Mouse (Mus musculus) thymus, adult 2 months (tissue): ENCODE measurements at regions not wholly inside any gene's neighbourhood (a gene's known extent, or its start where the extent isn't known, plus 50 kb on each side); places are given as distances from the start of the nearest gene placed in this dataset.

Source experiments
- DNase-seq: peaks from one replicate; pipeline ENCODE4 v3.0.0; 2021
- H3K27ac ChIP-seq: fragments of 200-500 bp; 2 replicates; pipeline ENCODE4 v1.5.1; 2012; ENCODE audit warnings: low read length, control low read depth; ENCODE audit not compliant: control insufficient read depth, insufficient read depth
- H3K27me3 ChIP-seq: fragments of 200-500 bp; 2 replicates; pipeline ENCODE4 v1.6.1; 2012; ENCODE audit warnings: mild to moderate bottlenecking, low read length, moderate library complexity, mixed read lengths; ENCODE audit not compliant: control insufficient read depth, insufficient read depth
- H3K36me3 ChIP-seq: fragments of 200-500 bp; 2 replicates; pipeline ENCODE4 v1.6.1; 2012; ENCODE audit warnings: mild to moderate bottlenecking, low read length, moderate library complexity; ENCODE audit not compliant: control insufficient read depth, insufficient read depth
- H3K4me1 ChIP-seq: fragments of 200-500 bp; replicated peaks from 2 replicates; pipeline ENCODE4 v1.6.1; 2012; ENCODE audit warnings: low read length; ENCODE audit not compliant: control insufficient read depth, insufficient read depth
- H3K4me3 ChIP-seq: fragments of 200-500 bp; 2 replicates; pipeline ENCODE4 v1.5.1; 2012; ENCODE audit warnings: mild to moderate bottlenecking, low read length, control low read depth, moderate library complexity; ENCODE audit not compliant: control insufficient read depth, insufficient read depth
- CTCF ChIP-seq: fragments of 200-500 bp; IDR thresholded peaks from 2 replicates; pipeline ENCODE4 v1.5.1; 2012; ENCODE audit warnings: mild to moderate bottlenecking, control low read depth, low read length, moderate library complexity, borderline replicate concordance; ENCODE audit not compliant: control insufficient read depth, poor library complexity, insufficient read depth; ENCODE audit errors: extremely low read depth
- POLR2A ChIP-seq: fragments of 200-500 bp; IDR thresholded peaks from 2 replicates; pipeline ENCODE4 v1.6.1; 2012; ENCODE audit warnings: mild to moderate bottlenecking, low read length, control low read depth, moderate library complexity; ENCODE audit not compliant: control insufficient read depth, poor library complexity, insufficient read depth; ENCODE audit errors: extremely low read depth
- WGBS: fragments of 180-500 bp; shearing (Covaris S2); methylation state at CpG from one replicate; pipeline ENCODE4 v1.1.7; 2018; 5-methylcytosine and 5-hydroxymethylcytosine counted together

- no peak for DNase-seq
- H3K4me3 ChIP-seq = no peak overlapping the region
- no peaks in the 10 kb centered on the region for H3K4me1 ChIP-seq
- no peaks in the 10 kb centered on the region for H3K27me3 ChIP-seq
- H3K36me3 ChIP-seq = no peaks in the 10 kb centered on the region
- H3K27ac ChIP-seq = no peak overlapping the region
- no peak for TF ChIP-seq POLR2A
- TF ChIP-seq CTCF = no peak
- WGBS = 81% methylated on average over 3 of the region's 3 CpGs
These were observed 252.1 kb downstream of the Ptpru start for GRCm38 (mm10) chr4:131585946-131586345.

DNA sequence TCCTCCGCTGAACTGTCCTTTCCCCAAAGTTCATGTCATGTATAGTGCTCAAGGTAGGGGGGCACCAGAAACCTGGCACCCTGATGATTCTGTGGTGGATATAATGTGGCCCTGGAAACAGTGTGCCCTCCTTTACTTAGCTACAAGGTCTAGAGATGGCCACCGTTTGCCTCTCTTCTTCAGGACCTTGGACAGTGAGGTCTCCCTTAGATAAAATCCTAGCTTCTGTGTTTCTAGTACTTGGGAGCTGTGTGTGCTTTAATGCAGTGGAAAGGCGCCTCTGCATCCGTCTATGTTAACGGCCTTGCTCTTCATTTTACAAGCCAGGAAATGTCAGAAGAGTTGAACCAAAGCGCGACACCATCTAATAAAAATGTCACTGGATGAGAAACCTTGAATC lies 250.6 kb downstream of the Ptpru start:
- no peak for DNase-seq
- 69% methylated on average over 7 of the region's 7 CpGs for WGBS
- no peak overlapping the region for H3K4me3 ChIP-seq

GRCm38 (mm10) chr4:131590136-131590535 lies 248.0 kb downstream of the Ptpru start:
- H3K27me3 ChIP-seq = no peaks in the 10 kb centered on the region
- TF ChIP-seq POLR2A (no peak), CTCF (no peak)
- no peak for DNase-seq
- H3K36me3 ChIP-seq = no peaks in the 10 kb centered on the region
- H3K4me3 ChIP-seq = no peak overlapping the region
- WGBS = 78% methylated on average over 4 of the region's 4 CpGs
- H3K4me1 ChIP-seq = no peaks in the 10 kb centered on the region
- H3K27ac ChIP-seq = no peak overlapping the region

More for the DNA sequence above, 250.6 kb downstream of the Ptpru start:
- H3K4me1 ChIP-seq = no peaks in the 10 kb centered on the region
- TF ChIP-seq CTCF (no peak), POLR2A (no peak)
- no peaks in the 10 kb centered on the region for H3K27me3 ChIP-seq
- no peaks in the 10 kb centered on the region for H3K36me3 ChIP-seq
- no peak overlapping the region for H3K27ac ChIP-seq

GRCm38 (mm10) chr4:131591456-131591855 lies 246.6 kb downstream of the Ptpru start:
- H3K36me3 ChIP-seq = no peaks in the 10 kb centered on the region

DNA sequence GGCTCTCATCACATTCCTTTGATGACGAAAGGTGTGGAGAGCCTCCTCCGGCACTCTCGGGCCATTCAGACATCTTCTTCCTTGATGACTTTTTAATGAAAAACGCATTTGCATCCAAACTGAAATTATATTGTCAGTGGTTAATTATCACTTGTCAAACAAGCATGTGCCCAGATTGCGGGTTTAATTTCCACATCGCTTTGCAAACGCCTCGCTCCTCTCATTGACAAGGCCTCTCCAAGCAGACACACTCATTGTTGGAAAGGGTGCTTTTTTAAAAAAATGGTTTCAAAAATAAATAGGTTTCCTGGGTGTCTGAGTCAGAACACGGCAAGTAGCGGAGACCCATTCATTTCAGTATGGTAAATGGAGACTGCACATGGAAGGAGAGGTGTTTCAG lies 240.1 kb downstream of the Ptpru start:
- Histone ChIP-seq H3K36me3 (no peaks in the 10 kb centered on the region), H3K27ac (no peak overlapping the region), H3K27me3 (no peaks in the 10 kb centered on the region), H3K4me3 (no peak overlapping the region), H3K4me1 (no peaks in the 10 kb centered on the region)
- 94% methylated on average over 10 of the region's 10 CpGs for WGBS
- TF ChIP-seq POLR2A (no peak), CTCF (no peak)
- DNase-seq = no peak

More at GRCm38 (mm10) chr4:131591456-131591855, 246.6 kb downstream of the Ptpru start:
- DNase-seq = no peak
- no peak for TF ChIP-seq POLR2A
- TF ChIP-seq CTCF = no peak
- WGBS = 72% methylated on average over 5 of the region's 5 CpGs
- Histone ChIP-seq H3K4me1 (no peaks in the 10 kb centered on the region), H3K4me3 (no peak overlapping the region), H3K27ac (no peak overlapping the region), H3K27me3 (no peaks in the 10 kb centered on the region)

- whole genome bisulfite sequencing = 75% methylated on average over 8 of the region's 8 CpGs
- Histone ChIP-seq H3K4me3 (no peak overlapping the region), H3K36me3 (no peaks in the 10 kb centered on the region), H3K27me3 (no peaks in the 10 kb centered on the region), H3K4me1 (no peaks in the 10 kb centered on the region), H3K27ac (no peak overlapping the region)
- DNase-seq = no peak
- TF ChIP-seq POLR2A (no peak), CTCF (no peak)
These were observed 223.7 kb downstream of the Ptpru start for GRCm38 (mm10) chr4:131614434-131614833.

- Histone ChIP-seq H3K4me3 (no peak overlapping the region), H3K27ac (no peak overlapping the region), H3K36me3 (no peaks in the 10 kb centered on the region), H3K4me1 (no peaks in the 10 kb centered on the region), H3K27me3 (no peaks in the 10 kb centered on the region)
- 84% methylated on average over 12 of the region's 12 CpGs for WGBS
- DNase-seq = no peak
- TF ChIP-seq CTCF = no peak
- TF ChIP-seq POLR2A = no peak
These were observed 222.5 kb downstream of the Ptpru start for GRCm38 (mm10) chr4:131615587-131615986.
